Mouse (Mus musculus) ZHBTc4 (cell line): ENCODE data around the gene Oaz3.

Experiments used
- DNase-seq: peaks from one replicate; pipeline ENCODE4 v3.0.0-alpha.2; 2011; ENCODE audit warnings: low read depth, low spot score

The Oaz3 gene

DNA sequence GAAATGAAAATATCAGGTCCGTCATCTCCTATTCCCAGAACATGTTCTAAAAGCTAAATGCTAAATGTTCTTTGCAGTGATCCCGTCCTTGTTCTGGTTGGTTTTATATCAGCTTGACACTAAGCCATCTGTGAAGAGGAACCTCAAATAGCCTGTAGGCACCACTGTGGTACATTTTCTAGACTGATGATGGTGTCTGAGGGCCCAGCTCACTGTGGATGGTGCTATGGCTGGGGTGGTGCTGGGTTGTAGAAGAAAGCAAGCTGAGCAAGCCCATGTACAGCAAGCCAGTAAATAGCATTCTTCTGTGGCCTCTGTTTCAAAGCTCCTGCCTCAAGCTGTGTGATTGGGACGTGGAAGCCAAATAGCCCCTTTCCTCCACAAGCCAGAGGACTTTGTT, 13.3 kb upstream of the Oaz3 start:
- DNase-seq = no peak

- peak; percentile 97 for DNase-seq
Measured at GRCm38 (mm10) chr3:94456529-94457000, 12.8 kb upstream of the Oaz3 start.

DNA sequence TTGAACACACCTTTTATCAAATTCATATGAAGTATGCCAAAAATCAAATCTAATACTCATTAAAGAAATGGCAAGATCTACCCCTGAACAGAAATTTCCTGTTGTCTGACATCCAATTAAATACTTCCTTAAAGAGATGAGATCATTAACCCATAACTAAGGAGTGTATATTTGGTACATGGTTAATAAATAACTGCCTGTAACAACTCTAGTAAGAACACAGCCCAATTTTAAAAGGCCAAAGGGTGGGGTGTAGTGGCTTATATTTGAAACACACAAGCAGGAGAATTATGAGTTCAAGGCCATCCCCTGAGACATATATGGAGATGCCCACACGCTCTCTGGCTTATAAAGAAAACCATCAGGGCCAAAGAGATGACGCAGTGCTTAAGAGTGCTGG, 5.7 kb upstream of the Oaz3 start:
- no peak for DNase-seq

- peak; percentile 97 for DNase-seq
Measured at GRCm38 (mm10) chr3:94442951-94443596, 641 bp downstream of the Oaz3 start, which contains the start of gene Mrpl9. Gene Mrpl9 (plus strand): TSS chr3:94443318.

DNA sequence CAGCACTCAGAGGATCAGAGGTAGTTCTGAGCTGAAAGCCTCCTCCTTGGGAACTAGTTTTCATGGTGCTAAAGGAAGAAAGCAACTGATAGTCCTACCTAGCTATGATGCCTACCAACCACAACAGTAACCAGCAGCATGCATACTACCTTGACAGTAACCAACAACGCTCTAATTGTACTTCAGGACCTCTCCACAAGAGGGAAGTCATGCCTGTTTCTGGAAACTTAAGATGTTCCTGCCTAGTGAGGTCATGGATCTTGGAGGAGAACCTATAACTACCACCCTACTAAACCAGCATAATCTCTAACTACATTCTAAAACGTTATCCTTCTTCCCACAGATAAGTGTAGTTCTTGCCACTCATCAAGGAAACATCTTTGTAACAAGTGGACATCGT, 2.5 kb downstream of the Oaz3 start:
- peak; percentile 54 for DNase-seq

DNA sequence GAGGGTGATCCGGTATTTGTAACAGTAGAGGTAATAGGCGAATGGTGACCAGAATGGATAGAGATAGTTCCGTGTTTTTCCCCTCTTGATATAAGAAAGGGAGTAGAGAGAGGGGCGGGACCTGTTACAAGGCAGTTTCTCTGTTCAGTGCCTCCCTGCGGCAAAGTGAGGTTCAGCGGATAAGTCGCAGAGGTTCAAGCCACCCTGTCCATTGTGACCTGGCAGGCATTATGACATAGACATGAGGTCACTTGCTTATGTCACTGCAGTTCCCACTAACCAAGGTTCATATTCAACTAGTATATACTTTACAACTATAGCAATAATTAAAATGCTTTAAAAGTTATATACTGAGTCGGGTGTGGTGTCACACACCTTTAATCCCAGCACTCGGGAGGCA, 7.3 kb downstream of the Oaz3 start:
- DNase-seq = no peak

DNA sequence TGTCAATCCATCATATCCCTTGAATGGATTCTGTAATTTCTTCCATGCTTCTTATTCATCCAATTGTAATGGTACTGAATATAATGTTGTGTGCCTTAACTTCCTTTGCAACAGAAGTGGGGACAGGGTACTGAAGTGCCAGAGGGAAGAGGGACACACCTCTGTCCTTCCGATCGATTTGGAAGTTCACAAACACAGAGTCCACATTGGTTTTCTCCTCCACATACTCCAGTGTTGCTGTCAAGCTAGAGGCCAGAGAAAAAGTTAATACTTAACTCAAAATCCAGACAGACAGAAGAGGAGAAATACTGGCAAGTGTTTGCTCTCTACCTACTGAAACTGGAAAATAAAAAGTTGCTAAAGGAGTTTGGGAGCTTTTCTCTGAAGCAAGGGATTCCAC, 9.4 kb downstream of the Oaz3 start:
- DNase-seq = no peak

GRCm38 (mm10) chr3:94430980-94431379, 12.7 kb downstream of the Oaz3 start:
- no peak for DNase-seq

- peak; percentile 98 for DNase-seq
Measured at GRCm38 (mm10) chr3:94413031-94413679, 30.6 kb downstream of the Oaz3 start, which contains the start of gene Tdrkh. Gene Tdrkh (plus strand): TSS chr3:94413273.

- DNase-seq = no peak
Measured at GRCm38 (mm10) chr3:94412530-94412929, 31.2 kb downstream of the Oaz3 start.

- no peak for DNase-seq
Measured at GRCm38 (mm10) chr3:94405561-94405960, 38.2 kb downstream of the Oaz3 start.

DNA sequence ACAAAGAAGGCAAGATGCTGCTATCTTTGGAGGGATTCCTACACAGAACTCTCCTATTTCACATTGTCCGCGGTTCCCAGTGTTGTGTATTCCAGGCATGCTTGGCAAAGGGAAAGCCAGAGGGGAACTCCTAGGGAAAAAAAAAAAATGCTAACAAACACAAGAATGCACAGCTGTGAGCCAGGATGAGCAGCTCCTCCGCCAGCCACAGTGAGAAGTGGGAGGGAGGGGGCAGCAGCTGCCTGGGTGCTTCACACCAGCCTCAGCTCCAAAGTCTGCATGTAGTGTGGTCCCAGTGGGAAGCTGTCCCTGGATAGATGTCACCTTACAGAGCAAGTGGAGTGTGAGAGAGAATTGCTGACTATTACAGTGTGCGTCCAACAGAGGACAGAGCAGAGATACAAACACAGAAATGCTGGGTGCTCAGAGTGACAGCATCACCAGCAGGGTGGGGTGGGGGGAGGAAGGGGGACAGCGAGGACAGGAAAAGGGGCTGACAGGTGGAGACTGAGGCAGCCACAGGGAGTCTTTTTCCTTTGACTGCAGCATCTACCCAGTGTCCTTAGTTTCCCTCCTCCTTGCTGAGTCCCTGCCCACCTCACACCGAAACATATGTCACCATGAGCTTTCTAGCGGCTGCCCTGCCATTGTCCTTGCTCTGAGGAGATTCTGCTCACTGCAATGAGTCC, 39.2 kb downstream of the Oaz3 start:
- DNase-seq = no peak

DNA sequence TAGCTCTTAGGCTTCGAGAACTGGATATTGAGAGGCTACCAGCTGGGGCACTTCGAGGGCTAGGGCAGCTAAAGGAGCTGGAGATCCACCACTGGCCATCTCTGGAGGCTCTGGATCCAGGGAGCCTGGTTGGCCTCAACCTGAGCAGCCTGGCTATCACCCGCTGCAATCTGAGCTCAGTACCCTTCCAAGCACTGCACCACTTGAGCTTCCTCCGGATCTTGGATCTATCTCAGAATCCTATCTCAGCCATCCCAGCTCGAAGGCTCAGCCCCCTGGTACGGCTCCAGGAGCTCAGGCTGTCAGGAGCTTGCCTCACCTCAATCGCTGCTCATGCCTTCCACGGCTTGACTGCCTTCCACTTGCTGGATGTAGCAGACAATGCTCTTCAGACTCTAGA, 41.3 kb downstream of the Oaz3 start:
- DNase-seq = no peak

- no peak for DNase-seq
Measured at GRCm38 (mm10) chr3:94399663-94400310, 43.9 kb downstream of the Oaz3 start.

DNA sequence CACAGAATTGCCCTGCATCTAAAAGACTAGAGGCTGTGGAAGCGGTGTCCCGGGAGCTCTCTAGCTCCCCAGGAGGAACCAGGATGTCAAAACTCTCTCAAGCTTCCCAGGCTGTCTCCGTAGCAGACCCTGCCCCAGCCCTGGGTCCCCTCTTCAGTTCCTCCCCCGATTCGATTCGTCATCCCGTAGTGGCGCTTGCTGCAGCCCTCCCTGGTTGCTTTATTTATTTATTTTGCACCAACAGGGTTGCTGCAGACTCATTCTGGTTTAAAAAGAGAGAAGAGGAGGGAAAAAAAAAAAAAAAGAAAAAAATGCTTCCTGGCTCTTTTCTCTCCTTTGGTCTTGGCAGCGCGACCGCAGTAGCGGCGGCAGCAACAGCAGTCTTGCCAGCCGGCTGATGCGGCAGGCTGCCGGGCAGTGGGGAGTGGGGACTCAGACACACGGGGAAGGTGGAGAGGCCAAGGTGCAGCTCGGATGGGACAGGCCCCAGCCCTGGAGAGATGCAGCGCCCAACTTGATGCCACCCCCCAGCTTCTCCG, 44.7 kb downstream of the Oaz3 start:
- DNase-seq = no peak

DNA sequence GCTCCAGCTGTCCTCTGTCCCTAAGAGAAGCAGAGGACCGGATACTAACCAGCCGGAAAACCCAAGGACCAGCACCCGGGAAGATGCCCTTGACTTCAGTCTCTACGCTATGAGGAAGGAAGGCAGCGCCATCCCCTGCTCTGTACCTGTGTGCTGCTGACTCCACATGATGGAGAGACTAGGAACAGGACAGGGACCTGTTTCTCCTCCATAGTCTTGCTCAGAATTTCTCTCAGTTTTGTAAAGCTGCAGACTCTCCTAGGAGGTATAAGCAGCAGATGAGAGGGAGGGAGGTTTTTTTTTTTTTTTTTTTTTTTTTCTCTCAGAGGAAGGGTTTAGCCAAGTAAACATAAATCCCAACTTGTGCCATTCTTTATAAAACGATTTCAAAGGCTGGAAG, 45.5 kb downstream of the Oaz3 start, which contains the start of gene Lingo4:
TSS of gene Lingo4 (plus strand) at position 301 of the 400 bp plus-strand sequence.
- no peak for DNase-seq

GRCm38 (mm10) chr3:94396851-94397250, 46.9 kb downstream of the Oaz3 start:
- DNase-seq = no peak

DNA sequence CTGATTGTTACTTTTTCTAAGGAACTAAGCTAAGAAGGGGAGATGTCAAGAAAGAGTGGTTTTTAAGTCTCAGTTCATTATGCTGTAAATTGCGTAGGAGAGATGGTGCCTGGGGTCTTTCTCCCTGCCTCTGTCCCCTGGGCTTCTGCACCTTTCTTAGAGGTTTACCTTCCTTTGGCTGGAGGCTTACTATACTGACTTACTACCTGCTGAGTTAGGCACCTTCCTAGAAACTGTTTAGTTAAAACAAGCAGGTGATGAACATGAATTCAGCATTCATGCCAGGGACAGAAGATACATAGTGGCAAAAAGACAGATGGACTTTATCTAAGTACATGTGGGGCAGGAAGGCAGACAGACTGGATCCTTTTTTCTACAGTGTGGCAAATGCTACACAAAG, 47.4 kb downstream of the Oaz3 start:
- DNase-seq = no peak

- no peak for DNase-seq
Measured at GRCm38 (mm10) chr3:94393049-94393448, 50.7 kb downstream of the Oaz3 start.

GRCm38 (mm10) chr3:94392128-94392527, 51.6 kb downstream of the Oaz3 start:
- no peak for DNase-seq

DNA sequence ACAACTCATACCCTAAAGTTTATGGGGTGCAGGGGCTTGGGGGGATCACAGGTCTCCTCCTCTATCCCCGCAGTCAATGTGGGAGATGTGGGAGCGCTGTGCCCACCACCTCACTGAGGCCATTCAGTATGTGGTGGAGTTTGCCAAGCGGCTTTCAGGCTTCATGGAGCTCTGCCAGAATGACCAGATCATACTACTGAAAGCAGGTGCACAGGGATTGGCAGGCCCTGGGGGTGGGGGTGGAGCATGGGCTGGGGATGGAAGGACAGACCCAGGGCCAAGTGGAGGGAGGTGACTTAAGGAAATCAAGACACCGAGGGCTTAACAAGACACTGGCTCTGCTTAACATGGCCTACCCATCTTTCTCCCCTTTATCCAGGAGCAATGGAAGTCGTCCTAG, 52.7 kb downstream of the Oaz3 start:
- no peak for DNase-seq

GRCm38 (mm10) chr3:94389420-94389819, 54.3 kb downstream of the Oaz3 start:
- no peak for DNase-seq
